ENCODE assay signal across 9 mouse cellular contexts in genomic region chr10:40053257-40053895, GRCm38 (mm10). TPM values are rescaled to one million over a fixed set of nuclear protein-coding genes. Genes with fewer than 3 reads are reported as not detected.
A peak's percentile ranks its signal among the peaks of the same experiment; 100 is the strongest.
DNase-seq lines count a peak whose midpoint lies in the region; ATAC-seq and TF ChIP-seq lines count a peak whose summit lies in the region.
"Had no signal": no experiment of that assay in that cellular context is flagged by ENCODE, and none has a peak within 500 bp of the region (broad histone marks: within the 10 kb centered on the region; RNA-seq: fewer than 3 reads in every experiment).

No protein-coding gene starts in this region.

- H3K27me3 ChIP-seq in heart, postnatal 0 days (ENCODE audit: control insufficient read depth, insufficient read depth, low read length), result no peaks in the 10 kb centered on the region
- no peaks in the 10 kb centered on the region for H3K27me3 ChIP-seq in heart, embryonic 12.5 days (replicated peaks)
- H3K27me3 ChIP-seq in intestine, embryonic 15.5 days (replicated peaks), result no peaks in the 10 kb centered on the region
- no peaks in the 10 kb centered on the region for H3K27me3 ChIP-seq in midbrain, postnatal 0 days (ENCODE audit: insufficient read depth, low read length)

- no peak overlapping the region for H3K27ac ChIP-seq in heart, postnatal 0 days (ENCODE audit: low read depth)
- H3K27ac ChIP-seq in heart, embryonic 12.5 days (ENCODE audit: poor library complexity, severe bottlenecking), result no peak overlapping the region
- H3K27ac ChIP-seq in intestine, embryonic 15.5 days, result no peak overlapping the region
- H3K27ac ChIP-seq in midbrain, postnatal 0 days (ENCODE audit: low read depth, low read length), result no peak overlapping the region

- no peaks in the 10 kb centered on the region for H3K9me3 ChIP-seq in heart, postnatal 0 days (replicated peaks; ENCODE audit: control insufficient read depth, low read length)
- H3K9me3 ChIP-seq in heart, embryonic 12.5 days (replicated peaks), result no peaks in the 10 kb centered on the region
- no peaks in the 10 kb centered on the region for H3K9me3 ChIP-seq in intestine, embryonic 15.5 days
- no peaks in the 10 kb centered on the region for H3K9me3 ChIP-seq in midbrain, postnatal 0 days (ENCODE audit: low read length)

- H3K36me3 ChIP-seq in heart, postnatal 0 days (replicated peaks; ENCODE audit: control insufficient read depth, insufficient read depth, low read length), result peaks cover 13% of the 10 kb centered on the region
- H3K36me3 ChIP-seq in heart, embryonic 12.5 days, result peaks cover 10% of the 10 kb centered on the region; the same call in 1 of the 2 replicates
- no peaks in the 10 kb centered on the region for H3K36me3 ChIP-seq in intestine, embryonic 15.5 days
- no peaks in the 10 kb centered on the region for H3K36me3 ChIP-seq in midbrain, postnatal 0 days (ENCODE audit: insufficient read depth, low read length)

- TF ChIP-seq CTCF in heart, postnatal 0 days (IDR thresholded peaks at IDR 0.05; ENCODE audit: low read depth), result peak; percentile 63
- peak; percentile 83 for TF ChIP-seq CTCF in midbrain, postnatal 0 days (IDR thresholded peaks at IDR 0.05)

- H3K9ac ChIP-seq in heart, postnatal 0 days (replicated peaks; ENCODE audit: low read depth, low read length), result no peak overlapping the region
- no peak overlapping the region for H3K9ac ChIP-seq in heart, embryonic 12.5 days
- no peak overlapping the region for H3K9ac ChIP-seq in intestine, embryonic 15.5 days
- H3K9ac ChIP-seq in midbrain, postnatal 0 days (replicated peaks; ENCODE audit: low read length, poor library complexity, severe bottlenecking), result no peak overlapping the region

- peak; percentile 57 for DNase-seq in heart, postnatal 0 days (ENCODE audit: low spot score)
- DNase-seq in CD4-positive helper T cell, adult 2 months (ENCODE audit: low read depth, low spot score), result peak; percentile 60
- DNase-seq in adipocyte (ENCODE audit: low spot score), result peak; percentile 75
- peak; percentile 74 for DNase-seq in midbrain, postnatal 0 days (ENCODE audit: low spot score)
- no peak for DNase-seq in frontal cortex, postnatal 10 days (ENCODE audit: low spot score in 2 of 2)
- DNase-seq in layer of hippocampus, postnatal 36 days, result no peak

- H3K4me2 ChIP-seq in heart, postnatal 0 days (ENCODE audit: low read depth, low read length), result no peak overlapping the region
- no peak overlapping the region for H3K4me2 ChIP-seq in heart, embryonic 12.5 days
- no peak overlapping the region for H3K4me2 ChIP-seq in intestine, embryonic 15.5 days (replicated peaks)
- no peak overlapping the region for H3K4me2 ChIP-seq in midbrain, postnatal 0 days (ENCODE audit: low read depth, low read length, poor library complexity, severe bottlenecking)

- H3K4me1 ChIP-seq in heart, postnatal 0 days (ENCODE audit: control insufficient read depth, insufficient read depth), result no peaks in the 10 kb centered on the region
- no peaks in the 10 kb centered on the region for H3K4me1 ChIP-seq in heart, embryonic 12.5 days (replicated peaks)
- H3K4me1 ChIP-seq in intestine, embryonic 15.5 days (replicated peaks), result peaks cover under 1% of the 10 kb centered on the region; the same call in 1 of the 2 replicates
- no peaks in the 10 kb centered on the region for H3K4me1 ChIP-seq in midbrain, postnatal 0 days (ENCODE audit: insufficient read depth, low read length)

- peak; percentile 24; the same call in 1 of the 2 replicates for ATAC-seq in heart, postnatal 0 days (ENCODE audit: insufficient read depth, low read depth)
- ATAC-seq in heart, embryonic 12.5 days (ENCODE audit: insufficient number of reproducible peaks, low FRiP score), result no peak
- 0 out of 2 replicates have a peak, but pooled peaks have one; percentile 7 for ATAC-seq in intestine, embryonic 15.5 days
- ATAC-seq in midbrain, postnatal 0 days (ENCODE audit: low FRiP score), result peak; percentile 54; the same call in 1 of the 2 replicates

- 51% methylated on average over 3 of the region's 3 CpGs for WGBS in heart, postnatal 0 days
- WGBS in heart, embryonic 12.5 days, result 69% methylated on average over 3 of the region's 3 CpGs
- 48% methylated on average over 3 of the region's 3 CpGs for WGBS in intestine, embryonic 15.5 days
- WGBS in midbrain, postnatal 0 days, result 49% methylated on average over 3 of the region's 3 CpGs

- no peak for TF ChIP-seq EP300 in heart, postnatal 0 days (IDR thresholded peaks at IDR 0.05; ENCODE audit: low read depth)

- no peak overlapping the region for H3K4me3 ChIP-seq in heart, postnatal 0 days (ENCODE audit: low read depth, low read length)
- H3K4me3 ChIP-seq in heart, embryonic 12.5 days, result no peak overlapping the region
- no peak overlapping the region for H3K4me3 ChIP-seq in intestine, embryonic 15.5 days (replicated peaks)
- no peak overlapping the region for H3K4me3 ChIP-seq in midbrain, postnatal 0 days (ENCODE audit: low read depth, low read length)

RNA-seq across cellular contexts. Expression of gene Mfsd4b1, which starts 28.3 kb away (rescaled TPM):
- 0.97 and 3.8 TPM in 2 replicates for total RNA-seq in heart, postnatal 0 days (2014; rRNA removed; ENCODE audit: low replicate concordance)
- polyA plus RNA-seq in heart, postnatal 0 days (2015; fragmentation: Nextera tagmentation; extraction: Ambion mirVana), result 2.3 and 2.4 TPM in 2 replicates
- polyA plus RNA-seq in heart, embryonic 12.5 days (2016; fragmentation: Nextera tagmentation; extraction: Ambion mirVana), result 0.24 and 0.57 TPM in 2 replicates
- polyA plus RNA-seq in intestine, embryonic 15.5 days (2015; fragmentation: Nextera tagmentation; extraction: Ambion mirVana), result 0.85 and 0.90 TPM in 2 replicates
- total RNA-seq in midbrain, postnatal 0 days (2014; rRNA removed), result 0.19 and 0.71 TPM in 2 replicates
- polyA plus RNA-seq in midbrain, postnatal 0 days (2015; fragmentation: Nextera tagmentation; extraction: Ambion mirVana), result 0.13 and 0.23 TPM in 2 replicates
- 1 to 10 TPM in 1 of 2 experiments, under 1 TPM in 1; 0.67 to 1.2 TPM for total RNA-seq in layer of hippocampus, postnatal 36 days (2021)
- polyA plus RNA-seq: large intestine, adult 2 months had no signal

Comparison
In these comparisons a context has a peak if more than half of its experiments do, and no peak if none do; other contexts are left out.
1. DNase-seq: peak in heart, postnatal 0 days (single experiment), CD4-positive helper T cell, adult 2 months (single experiment), adipocyte (single experiment) and midbrain, postnatal 0 days (single experiment); none in frontal cortex, postnatal 10 days (0 of 2) and layer of hippocampus, postnatal 36 days (0 of 2).